Mouse (Mus musculus): ENCODE results near the gene Cby3.

The Cby3 gene

DNA sequence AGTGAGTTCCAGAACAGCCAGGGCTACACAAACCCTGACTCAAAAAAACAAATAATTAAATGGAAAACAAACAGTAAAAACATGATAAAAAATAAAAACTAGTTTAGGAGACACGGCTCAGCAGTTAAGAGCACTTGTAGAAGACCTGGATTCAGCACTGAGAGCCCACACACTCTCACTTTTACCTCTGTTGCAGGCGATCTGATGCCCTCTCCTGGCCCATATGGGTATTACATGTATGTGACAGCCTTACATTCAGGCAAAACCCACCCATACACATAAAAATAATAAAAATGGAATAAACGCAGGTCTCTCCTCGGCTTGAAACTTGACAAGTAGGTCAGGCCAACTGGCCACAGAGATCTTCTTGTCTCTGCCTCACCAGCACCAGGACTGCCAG lies 10.3 kb downstream of the Cby3 start:
- DNase-seq: peak; percentile 86 to 88

DNA sequence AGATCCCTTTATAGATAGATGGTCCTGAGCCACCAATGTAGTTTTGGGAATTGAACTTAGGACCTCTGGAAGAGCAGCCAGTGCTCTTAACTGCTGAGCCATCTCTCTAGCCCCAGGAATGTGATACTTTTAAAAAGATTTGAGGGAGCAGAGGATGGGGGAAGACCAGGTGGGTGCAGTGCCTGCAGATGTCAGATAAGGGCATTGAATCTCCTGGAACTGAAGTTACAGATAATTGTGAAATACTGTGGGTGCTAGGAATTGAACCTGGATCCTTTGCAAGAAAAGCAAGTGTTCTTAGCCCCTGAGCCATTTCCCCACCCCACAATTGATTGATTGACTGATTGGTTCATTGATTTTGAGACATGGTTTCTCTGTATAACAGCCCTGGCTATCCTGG lies 11.1 kb downstream of the Cby3 start:
- DNase-seq: no peak

DNA sequence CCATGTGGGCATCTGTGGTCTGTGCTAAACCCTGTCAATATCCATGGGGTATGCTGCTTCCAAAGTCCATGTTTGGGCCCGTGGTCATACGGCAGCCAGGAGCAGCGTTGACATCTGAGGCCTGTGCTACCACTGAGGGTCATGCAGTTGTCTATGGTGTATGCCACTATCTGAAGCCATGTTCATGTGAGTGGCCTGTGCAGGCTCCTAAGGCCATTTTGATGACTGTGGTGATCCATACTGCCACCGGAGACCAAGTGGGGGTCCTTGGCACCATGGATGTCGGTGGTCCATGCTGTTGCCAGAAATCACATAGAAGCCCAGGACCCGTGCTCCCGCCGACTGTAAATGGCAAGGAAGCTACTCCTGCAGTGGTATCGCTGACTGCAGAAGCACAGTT lies 13.3 kb downstream of the Cby3 start:
- no peak for DNase-seq

DNA sequence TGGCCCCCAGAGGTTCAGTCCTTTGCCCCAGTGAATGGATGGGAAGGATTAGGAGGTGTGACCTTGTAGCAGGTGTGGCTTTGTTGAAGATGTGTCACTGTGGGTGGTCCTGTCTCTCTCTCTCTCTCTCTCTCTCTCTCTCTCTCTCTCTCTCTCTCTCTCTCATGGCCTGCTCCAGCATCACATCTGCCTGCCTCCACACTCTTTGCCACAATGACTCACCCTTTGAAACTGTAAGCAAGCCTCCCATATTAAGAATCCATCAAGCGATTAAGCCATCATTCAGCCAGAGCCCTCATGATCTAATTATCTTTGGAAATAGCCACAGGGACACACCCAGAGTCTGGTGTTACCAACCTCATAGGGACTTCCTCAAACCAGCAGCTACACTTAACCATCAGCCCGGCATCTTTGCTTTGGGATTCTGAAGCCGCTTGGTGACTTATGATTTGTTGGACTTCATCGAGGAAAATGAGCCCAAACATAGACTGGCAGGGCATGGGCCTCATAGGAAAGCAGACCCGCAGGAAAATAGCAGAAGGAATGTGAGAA lies 15.2 kb downstream of the Cby3 start:
- DNase-seq: no peak

DNA sequence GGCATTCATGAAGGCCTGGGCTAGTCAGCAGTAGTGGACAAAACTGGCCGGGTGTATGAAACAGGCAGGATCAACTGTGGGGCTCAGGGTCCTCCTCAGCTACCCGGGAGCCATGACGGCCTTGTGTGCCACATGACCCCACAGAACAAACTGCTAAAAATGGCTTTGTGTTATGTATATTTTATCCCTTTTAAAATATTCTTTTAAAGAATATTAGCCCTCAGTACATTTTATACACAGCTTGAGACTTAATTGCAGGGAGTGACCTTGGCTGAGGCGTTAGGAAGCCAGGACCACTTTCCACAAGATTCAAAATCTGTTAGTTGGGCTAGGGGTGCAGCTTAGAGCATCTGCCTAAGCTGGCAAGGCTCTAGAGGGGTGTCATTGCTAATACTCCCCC lies 16.7 kb downstream of the Cby3 start:
- DNase-seq: no peak

DNA sequence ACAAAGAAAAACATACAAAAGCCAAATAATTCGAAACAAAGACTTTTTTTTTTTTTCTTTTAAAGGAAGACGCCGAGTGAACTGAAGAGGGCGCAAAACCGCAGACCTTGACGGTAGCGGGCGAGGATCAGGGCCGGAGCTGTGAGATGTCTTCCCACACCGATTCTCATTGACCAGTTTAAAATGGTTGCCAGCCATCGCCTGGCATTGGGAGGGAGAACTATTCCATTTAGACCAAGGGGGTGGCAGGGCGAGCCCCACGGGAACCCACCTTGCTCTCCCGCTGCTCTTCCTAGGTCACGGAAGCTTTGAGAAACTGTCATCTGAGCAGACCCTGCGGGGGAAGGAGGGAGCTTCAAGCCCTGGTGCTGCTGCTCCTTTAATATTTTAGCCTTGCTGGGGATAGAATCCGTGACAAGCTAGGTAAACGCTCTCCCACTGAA lies 17.2 kb downstream of the Cby3 start:
- DNase-seq: peak; percentile 75 to 85

DNA sequence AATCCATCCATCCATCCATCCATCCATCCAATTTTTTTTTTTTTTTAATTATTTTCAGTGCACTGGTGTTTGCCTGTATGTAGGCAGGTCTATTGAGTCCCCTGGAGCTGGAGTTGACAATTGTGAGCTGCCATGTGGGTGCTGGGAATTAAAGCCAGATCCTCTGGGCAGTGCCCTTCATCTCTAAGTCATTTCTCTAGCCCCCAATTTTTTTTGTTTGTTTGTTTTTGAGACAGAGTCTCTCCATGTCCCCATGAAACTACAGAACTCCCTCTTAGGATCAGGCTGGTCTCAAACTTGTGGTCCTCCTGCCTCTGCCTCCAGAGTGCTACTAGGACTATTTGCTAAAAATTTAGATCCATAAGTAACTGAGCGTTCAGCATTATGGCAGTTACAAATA lies 17.6 kb downstream of the Cby3 start:
- DNase-seq: no peak

DNA sequence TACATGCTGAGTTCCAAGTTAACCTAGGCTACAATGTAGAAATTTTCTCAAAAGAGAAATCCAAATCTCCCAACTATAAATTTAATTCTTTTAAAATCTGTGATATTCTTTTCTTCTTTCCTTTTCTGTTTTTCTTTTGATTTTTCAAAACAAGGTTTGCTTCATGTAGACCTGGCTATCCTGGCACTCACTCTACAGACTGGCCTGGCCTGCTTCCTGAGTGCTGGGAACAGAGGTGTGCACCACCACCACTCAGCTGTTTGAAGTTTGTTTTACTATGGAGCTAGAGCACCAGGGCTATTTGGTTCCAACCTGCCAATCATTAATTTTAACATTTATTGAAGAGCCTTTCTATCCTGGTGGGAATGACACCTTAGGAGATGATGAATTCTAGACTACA lies 18.8 kb downstream of the Cby3 start:
- no peak for DNase-seq

DNA sequence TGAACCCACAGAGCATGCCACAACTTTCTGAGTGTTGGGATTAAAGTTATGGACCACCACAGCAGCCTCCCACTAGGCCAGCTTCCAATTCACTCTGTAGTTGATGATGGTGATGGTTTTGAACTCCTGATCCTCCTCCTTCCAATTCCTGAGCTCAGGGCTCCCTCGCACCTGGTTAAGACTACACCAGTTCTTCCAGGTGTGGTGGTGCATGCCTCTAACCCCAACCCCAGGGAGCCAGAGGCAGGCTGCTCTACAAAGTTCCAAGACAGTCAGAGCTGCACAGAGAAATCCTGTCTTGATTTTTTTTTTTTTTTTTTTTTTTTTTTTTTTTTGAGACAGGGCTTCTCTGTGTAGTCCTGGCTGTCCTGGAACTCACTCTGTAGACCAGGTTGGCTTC lies 19.4 kb downstream of the Cby3 start:
- DNase-seq: no peak

DNA sequence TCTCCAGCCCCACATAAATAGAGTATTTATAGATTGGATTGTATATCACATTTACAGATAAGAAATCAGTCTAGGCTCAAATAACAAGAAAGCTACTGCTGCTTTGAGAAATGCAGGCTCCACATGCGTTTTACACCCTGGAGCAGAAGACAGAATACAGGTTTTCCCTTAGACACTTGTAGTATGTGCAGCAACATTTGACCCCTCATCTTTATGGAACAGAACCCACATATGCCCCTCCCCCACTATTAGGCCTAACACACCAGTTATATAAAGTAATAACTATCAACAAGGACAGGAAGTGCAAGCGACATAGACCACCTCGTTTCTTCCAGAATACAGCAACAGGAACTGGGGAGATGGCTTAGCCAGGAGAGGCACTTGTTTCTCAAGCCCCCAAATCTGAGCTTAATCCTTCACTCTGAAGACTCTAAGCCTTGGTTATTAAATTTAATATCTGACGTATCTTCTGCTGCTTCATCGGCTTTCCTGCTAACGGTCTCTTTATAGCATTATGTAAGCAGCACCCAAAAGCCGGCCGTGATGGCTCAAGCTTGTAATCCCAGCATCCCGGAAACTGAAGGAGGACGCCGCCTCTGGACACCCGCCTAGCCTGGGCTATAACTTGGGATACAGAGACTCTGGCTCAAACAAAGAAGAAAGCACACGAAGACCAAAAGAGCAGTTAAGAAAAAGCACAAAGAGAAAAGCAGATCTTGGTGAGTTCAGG lies 20.2 kb downstream of the Cby3 start:
- no peak for DNase-seq

DNA sequence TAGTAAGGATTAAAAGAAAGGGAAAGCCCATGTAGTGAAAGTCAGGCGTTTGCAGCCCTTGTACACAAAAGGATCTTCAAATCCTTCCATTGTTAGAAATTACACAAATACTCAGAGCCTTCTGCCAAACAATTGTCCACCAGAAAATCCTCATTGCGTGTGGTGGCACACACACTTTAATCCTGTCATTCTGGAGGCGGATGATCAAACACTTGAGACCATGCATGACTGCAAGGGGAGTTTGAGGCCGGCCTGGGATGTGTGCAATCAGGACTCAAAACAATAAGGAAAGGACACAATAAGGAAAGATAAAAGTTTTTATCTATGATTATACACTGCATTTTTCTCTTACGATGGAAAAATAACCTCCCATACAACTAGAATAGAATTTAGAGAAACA lies 21.2 kb downstream of the Cby3 start:
- no peak for DNase-seq

DNA sequence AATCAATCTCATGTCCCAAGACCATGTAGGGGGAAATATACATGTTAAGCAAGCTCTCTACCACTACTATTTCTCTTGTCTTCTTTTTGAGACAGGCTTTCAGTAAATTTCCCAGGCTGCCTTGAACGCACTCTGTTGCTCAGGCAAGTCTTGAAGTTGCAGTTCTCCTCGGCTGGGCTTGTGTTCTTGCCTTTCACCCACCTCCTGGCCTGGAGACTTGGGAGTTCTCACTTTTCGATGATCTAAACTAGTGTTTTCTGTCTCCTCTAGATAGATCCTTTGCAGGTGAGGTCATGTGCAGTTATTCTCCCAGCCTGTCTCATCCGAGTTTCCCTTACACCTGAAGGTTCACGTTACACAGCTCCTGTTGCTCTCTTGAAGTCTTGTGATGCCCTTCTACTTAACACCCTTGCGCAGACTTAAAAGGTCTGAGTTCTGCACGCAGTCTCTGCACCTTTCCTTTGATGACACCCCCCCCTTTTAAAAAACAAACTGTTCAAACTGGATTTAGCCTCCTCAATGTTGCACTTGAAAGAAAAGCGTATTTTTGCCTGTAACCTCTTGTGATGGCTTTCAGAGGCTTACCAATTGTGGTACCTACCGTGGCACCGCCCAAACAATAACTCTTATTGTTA lies 22.0 kb downstream of the Cby3 start:
- no peak for DNase-seq

DNA sequence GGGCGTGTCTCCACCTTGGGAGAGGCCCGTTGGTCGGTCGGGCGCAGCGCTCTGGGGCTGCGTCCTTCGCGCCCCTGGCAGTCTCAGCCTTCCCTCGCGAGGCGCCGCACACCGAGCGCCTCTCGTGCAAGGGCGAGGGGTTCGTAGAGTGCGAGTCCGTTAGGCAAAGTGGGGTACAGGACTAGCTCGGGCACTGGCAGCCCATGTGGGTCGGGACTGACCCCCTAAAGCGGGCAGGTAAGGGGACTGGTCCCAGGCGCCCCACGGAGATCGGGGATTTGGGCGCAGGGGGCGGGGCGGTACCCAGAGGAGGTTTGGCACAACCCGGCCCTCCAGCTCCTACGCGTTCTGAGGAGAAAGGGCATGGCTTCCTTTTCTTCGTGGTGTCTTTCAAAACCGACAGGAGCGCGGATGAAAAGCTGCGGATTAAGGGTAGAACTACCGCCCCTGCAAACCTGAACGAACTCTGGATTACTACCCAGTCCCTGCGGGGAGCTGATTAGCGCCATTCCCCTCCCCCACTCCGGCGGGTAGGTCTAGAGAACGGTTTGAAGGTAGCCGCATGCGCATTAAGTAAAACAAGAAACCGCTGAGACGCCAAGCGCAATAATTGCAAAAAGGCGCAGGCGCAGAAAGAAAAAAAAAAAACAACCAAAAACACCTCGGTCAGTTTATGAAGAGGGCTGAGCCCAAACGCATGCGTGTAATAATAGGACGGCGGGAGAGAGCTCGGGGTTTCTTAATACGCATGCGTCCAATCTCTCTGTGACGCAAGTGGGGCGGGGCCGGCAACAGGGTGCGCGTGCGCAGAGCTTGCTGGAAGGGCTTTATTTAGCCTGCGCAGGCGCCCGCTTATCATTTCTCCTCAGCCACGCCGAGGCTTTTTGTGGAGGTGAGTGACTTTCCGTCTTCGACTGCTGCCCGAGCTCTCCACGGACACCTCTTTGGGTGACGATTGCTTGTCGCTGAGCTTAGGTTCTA lies 22.9 kb downstream of the Cby3 start, which contains the start of gene Hnrnph1:
Gene Hnrnph1 (plus strand): TSS at position 80 of the 981 bp plus-strand sequence.
- DNase-seq: peak; percentile 97 to 98

DNA sequence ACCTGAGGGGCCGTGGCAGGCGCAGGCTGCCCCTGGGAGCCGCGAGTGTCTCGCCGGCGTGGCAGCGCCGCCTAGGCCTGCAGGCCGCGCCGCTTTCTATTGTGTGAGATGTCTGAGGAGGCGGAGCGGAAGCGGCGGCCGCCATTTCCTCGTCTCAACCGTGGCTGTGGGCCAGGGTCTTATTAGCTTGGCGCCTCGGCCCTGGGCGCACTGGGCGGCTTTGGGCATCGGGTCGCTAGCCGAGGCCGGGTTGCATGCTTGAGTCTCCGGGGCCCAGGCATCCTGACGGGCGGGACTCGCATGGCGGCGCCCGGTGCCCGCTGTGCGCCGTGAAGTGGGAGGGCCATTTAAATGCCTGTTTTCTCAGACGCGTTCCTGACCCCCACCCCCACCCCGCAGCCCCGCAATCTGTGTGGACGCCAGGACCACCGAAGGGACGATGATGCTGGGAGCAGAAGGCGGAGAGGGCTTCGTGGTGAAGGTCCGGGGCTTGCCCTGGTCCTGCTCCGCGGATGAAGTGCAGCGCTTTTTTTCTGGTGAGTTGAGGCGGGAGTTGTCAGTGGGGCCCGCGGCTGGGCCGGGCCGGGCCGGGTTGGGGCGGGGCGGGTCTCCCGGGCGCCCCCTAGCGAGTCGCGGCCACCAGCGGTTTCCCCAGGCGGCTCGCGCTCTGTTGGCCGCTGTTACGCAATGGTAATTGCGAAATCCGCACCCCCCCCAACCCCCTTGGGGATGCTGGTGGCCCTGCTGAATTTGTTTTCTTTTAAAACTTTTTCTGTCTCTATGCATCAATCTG lies 23.8 kb downstream of the Cby3 start:
- DNase-seq: peak; percentile 88 to 94

DNA sequence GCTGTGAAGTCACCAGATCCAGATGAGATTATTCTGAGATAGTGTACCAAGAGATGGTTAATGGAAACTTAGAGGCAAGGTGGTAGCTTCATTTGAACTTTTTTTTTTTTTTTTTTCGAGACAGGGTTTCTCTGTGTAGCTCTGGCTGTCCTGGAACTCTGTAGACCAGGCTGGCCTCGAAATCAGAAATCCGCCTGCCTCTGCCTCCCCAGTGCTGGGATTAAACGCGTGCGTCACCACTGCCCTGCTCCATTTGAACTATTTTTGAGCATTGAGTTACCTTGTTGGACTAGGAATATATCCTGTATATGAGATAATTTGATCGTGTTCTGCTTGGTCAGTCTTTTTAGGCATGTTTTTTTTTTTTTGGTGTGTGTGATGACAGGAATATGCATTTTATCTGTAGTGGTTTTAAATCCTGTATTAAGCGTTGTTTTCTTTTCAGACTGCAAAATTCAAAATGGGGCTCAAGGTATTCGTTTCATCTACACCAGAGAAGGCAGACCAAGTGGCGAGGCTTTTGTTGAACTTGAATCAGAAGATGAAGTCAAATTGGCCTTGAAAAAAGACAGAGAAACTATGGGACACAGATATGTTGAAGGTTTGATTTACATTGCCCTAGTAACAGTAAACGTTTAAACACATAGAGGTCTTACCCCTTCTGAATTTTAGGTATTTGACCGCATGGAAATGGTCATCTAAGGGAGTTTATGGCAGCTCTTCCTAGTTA lies 24.9 kb downstream of the Cby3 start:
- no peak for DNase-seq

DNA sequence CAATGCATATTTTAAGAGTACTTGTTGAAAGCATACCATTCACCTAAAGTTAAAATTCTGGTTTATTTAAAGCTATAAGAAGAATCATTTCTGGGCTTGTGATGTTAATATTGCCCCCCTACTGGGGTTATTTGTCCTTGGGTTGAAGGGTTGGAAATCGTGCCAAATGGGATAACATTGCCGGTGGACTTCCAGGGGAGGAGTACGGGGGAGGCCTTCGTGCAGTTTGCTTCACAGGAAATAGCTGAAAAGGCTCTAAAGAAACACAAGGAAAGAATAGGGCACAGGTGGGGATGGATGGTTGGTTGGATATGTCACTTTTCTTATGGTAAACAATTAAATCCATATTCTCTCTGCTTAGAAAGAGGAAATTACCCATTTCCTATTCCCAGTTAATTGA lies 27.0 kb downstream of the Cby3 start:
- no peak for DNase-seq

DNA sequence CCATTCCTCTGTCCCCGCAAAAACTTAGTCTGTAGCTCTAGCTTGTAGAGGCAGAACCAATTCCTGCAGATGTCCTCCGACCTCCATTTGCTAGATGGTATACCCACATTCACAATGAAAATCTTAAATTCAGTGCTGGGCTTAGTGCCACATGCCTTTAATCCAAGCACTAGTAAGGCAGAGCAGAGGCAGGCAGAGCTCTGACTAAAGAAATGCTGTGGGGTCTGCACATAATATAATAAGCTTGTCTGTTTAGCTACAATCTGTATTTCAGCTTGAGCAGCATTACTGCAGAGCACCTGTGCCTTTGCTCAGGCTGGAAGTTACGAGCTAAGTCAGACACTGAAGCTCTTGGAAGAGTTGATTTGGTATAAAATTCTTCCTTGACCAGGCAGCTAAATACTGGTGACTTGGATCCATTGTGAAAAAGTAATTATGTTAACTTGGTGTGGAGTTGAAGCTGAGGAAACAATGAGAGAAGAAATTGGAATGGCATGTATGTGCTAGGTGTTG lies 33.0 kb downstream of the Cby3 start:
- DNase-seq: no peak

DNA sequence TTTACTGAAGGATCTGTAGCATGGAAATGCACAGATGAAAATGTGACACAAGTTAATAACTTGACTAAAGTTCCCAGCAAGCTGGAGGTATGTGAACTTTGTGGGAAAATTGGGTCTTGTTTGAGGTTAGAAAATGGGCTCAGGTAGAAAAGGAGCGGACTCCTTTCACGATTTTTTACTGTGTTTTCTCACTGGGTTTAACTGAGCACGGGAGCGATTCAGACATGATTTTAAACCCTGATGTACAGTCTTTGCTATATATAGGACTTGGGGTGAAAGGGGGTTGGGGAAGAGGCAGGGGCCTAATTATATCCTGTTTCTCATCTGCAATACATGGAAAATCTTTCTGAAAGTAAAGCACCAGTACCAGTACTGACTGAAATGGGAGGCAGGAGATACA lies 33.4 kb downstream of the Cby3 start:
- no peak for DNase-seq

DNA sequence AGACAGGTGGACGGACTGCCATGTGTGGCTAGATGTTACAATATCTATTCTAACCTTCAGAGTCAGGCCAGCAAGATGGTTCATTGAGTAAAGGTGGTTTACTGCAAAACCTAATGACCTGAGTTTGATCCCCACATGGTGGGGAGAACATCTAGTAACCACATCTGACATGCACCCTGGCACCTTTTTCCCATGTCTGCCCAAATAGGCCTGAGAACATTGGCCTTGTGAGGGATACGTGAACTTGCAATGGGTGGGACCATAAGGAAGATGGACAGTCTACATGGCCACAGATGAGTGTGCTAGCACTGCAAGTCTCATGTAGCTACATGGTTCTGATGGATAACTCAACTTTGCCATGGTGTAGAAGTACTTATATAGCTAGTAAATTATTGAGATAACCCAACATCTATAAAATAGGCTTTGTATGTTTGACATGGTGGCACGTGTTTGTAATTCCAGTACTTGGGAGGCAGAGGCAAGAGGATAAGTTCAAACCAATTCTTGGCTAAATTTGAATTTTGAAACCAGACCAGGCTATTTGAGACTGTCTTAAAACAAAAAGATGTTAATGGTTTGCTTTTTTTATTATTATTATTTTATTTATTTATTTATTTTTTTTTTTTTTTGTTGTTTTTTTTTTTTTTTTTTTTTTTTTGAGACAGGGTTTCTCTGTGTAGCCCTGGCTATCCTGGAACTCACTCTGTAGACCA lies 34.1 kb downstream of the Cby3 start:
- DNase-seq: no peak

DNA sequence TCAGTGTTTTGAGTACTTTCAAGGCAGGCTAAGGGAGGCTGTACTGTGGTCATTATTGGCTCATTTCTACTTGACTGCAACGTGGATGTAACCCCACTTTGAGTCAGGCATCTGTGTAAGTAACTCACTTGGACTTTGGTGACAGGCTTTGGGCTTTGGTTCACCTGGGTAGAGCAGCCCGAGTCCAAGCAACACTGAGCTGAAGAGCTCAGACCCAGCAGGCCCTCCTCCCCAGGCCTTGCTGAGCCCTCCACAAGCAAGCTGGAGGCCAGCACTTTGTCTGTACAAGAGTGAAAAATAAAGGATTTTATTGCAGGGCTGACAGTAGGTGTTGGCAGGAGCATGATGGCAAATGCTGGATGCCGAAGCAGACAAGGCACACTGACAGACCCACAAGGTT lies 34.7 kb downstream of the Cby3 start:
- no peak for DNase-seq

DNA sequence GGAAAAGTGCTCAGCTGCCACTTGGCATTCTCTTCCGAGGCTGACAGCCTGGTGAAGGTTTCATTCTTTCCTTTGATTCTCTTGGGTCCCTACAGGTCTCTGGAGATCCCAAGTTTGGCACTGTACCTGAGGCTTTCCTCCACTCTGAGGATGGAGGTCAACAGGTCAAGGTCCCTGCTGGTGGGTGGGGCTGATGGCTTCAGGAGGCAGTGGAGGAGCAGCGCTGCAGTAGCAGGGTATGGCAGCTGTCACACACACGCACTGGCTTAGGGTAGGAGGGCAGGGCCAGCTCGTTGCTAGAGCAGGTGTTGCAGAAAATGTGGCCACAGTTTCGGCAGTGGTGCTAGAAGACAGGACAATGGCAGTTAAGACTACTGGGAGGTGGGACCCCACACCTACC lies 35.4 kb downstream of the Cby3 start:
- DNase-seq: no peak
